Mouse (Mus musculus) midbrain, embryonic 13.5 days (tissue): ENCODE results near the gene Erbb2. TPM values are rescaled to one million over a fixed set of nuclear protein-coding genes. Genes with fewer than 3 reads are reported as not detected.

Source experiments
- ATAC-seq: fragments of 200-750 bp; cut with Nextera tagmentation; 2 replicates; pipeline ENCODE4 v1.8.0; 2017; ENCODE audit warnings: mild to moderate bottlenecking, moderate TSS enrichment, moderate library complexity
- H3K27ac ChIP-seq: fragments of 300-500 bp; sonication (generic); 2 replicates; pipeline ENCODE4 v1.5.1; 2015; ENCODE audit warnings: inconsistent platforms, mild to moderate bottlenecking, moderate library complexity
- H3K27me3 ChIP-seq: fragments of 300-500 bp; sonication (generic); 2 replicates; pipeline ENCODE4 v1.6.1; 2015; ENCODE audit warnings: mild to moderate bottlenecking, inconsistent platforms
- H3K36me3 ChIP-seq: fragments of 300-500 bp; sonication (generic); 2 replicates; pipeline ENCODE4 v1.6.1; 2015; ENCODE audit warnings: mild to moderate bottlenecking, inconsistent platforms
- H3K4me1 ChIP-seq: fragments of 300-500 bp; sonication (generic); replicated peaks from 2 replicates; pipeline ENCODE4 v1.6.1; 2015; ENCODE audit warnings: inconsistent platforms
- H3K4me2 ChIP-seq: fragments of 300-500 bp; sonication (generic); replicated peaks from 2 replicates; pipeline ENCODE4 v1.6.1; 2015; ENCODE audit warnings: moderate library complexity, mild to moderate bottlenecking, inconsistent platforms
- H3K4me3 ChIP-seq: fragments of 300-500 bp; sonication (generic); replicated peaks from 2 replicates; pipeline ENCODE4 v1.5.1; 2015; ENCODE audit warnings: mild to moderate bottlenecking, inconsistent platforms
- H3K9ac ChIP-seq: fragments of 300-500 bp; sonication (generic); replicated peaks from 2 replicates; pipeline ENCODE4 v1.6.1; 2015; ENCODE audit warnings: mild to moderate bottlenecking, inconsistent platforms
- H3K9me3 ChIP-seq: fragments of 300-500 bp; sonication (generic); 2 replicates; pipeline ENCODE4 v1.6.1; 2016; ENCODE audit warnings: mild to moderate bottlenecking, inconsistent platforms
- WGBS: fragments of 180-500 bp; shearing (Covaris S2); methylation state at CpG from one replicate; pipeline ENCODE4 v1.1.7; 2015; 5-methylcytosine and 5-hydroxymethylcytosine counted together
- polyA plus RNA-seq: library from polyadenylated mRNA; unstranded; fragments of >200 nt; fragmentation: Nextera tagmentation; extraction: Ambion mirVana; gene quantifications from 2 replicates; pipeline ENCODE4 v1.2.1, GENCODE M21; 2015

Erbb2 gene
- polyA plus RNA-seq, 1 experiment from 2014 or later, result 7.6 TPM

DNA sequence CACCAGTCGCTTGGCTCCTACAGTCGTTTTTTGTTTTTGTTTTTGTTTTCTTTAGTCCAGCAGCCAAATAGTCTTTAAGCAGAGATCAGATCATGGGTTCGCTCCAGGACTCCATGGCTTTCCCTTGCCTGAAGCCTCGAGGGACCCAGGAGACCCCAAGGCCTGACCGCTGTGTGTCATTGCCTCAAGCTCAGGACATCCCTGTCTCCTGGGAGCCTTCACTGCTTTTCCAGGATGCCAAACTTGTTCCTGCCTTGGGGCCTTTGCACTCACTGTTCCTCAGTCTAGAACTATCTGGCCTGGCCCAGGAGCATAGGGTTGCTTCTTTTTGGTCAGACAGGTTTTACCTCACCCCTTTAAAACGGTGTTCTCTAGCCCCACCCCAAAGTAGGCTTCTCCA is 5.6 kb upstream of the Erbb2 start:
- H3K4me3 ChIP-seq, result no peak overlapping the region
- H3K27ac ChIP-seq, result no peak overlapping the region
- peaks cover 30% of the 10 kb centered on the region for H3K27me3 ChIP-seq
- WGBS, result 73% methylated on average over 6 of the region's 6 CpGs
- peaks cover 11% of the 10 kb centered on the region; the same call in 1 of the 2 replicates for H3K4me1 ChIP-seq
- no peak overlapping the region for H3K9ac ChIP-seq
- no peak for ATAC-seq
- H3K9me3 ChIP-seq, result no peaks in the 10 kb centered on the region
- H3K36me3 ChIP-seq, result no peaks in the 10 kb centered on the region
- no peak overlapping the region for H3K4me2 ChIP-seq

DNA sequence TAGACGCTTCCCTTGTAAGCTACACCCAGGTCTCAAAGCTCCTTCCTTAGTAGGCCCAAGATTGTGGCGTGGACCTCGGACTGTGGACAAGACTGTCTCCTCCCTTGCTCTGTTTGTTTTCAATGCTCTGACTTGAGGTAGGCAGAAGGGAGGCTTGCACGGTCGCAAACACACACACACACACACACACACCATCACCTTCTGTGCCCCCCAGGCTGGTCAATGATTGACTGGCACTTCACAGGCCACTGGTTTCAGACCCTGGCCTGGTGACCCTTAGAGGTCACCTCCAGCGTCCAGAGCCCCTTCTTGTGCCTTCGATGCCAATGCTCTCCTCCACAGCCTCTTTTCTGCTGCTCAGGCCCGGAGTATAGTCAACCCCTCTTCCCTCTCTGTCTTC is 3.4 kb upstream of the Erbb2 start:
- Histone ChIP-seq H3K36me3 (no peaks in the 10 kb centered on the region), H3K27me3 (peaks cover 45% of the 10 kb centered on the region), H3K4me2 (peak overlapping the region; percentile 21; the same call in 1 of the 2 replicates), H3K9me3 (no peaks in the 10 kb centered on the region), H3K4me1 (peaks cover 32% of the 10 kb centered on the region), H3K9ac (no peak overlapping the region; the same call in 1 of the 2 replicates), H3K27ac (no peak overlapping the region), H3K4me3 (no peak overlapping the region)
- ATAC-seq, result no peak
- 51% methylated on average over 8 of the region's 8 CpGs for WGBS

DNA sequence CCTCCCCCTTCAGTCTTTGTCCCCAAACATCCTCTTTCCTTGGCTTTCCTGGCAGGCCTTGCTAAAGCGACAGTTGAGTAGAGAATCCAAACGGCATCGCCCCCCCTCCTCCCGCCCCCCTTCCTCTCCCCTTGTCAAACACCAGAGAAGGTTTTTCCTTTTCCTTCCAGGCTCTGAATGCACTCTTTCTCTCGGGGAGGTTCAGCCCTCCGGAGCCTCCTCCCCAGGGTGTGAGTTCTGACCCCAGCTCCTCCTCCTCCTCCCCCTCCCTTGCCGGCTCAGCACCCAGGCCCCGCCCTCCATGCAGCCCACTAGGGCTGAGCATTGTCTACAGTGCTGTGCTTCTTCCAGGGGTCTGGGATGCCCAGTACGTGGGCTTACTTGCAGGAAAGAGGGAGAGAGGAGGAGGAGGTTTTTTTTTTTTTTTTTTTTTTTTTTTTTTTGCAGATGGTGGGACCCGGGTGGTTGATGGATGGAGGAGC is 2.9 kb upstream of the Erbb2 start:
- Histone ChIP-seq H3K4me1 (peaks cover 37% of the 10 kb centered on the region), H3K36me3 (no peaks in the 10 kb centered on the region), H3K27ac (no peak overlapping the region), H3K27me3 (peaks cover 48% of the 10 kb centered on the region), H3K4me3 (no peak overlapping the region), H3K4me2 (peak overlapping the region; percentile 21), H3K9ac (no peak overlapping the region; the same call in 1 of the 2 replicates), H3K9me3 (no peaks in the 10 kb centered on the region)
- 3% methylated on average over 10 of the region's 10 CpGs for WGBS
- ATAC-seq, result peak; percentile 49; the same call in 1 of the 2 replicates

GRCm38 (mm10) chr11:98412797-98413301 is 579 bp downstream of the Erbb2 start:
- 0% methylated on average over 39 of the region's 40 CpGs for WGBS
- peak; percentile 46 for ATAC-seq
- peaks cover 48% of the 10 kb centered on the region for H3K27me3 ChIP-seq

DNA sequence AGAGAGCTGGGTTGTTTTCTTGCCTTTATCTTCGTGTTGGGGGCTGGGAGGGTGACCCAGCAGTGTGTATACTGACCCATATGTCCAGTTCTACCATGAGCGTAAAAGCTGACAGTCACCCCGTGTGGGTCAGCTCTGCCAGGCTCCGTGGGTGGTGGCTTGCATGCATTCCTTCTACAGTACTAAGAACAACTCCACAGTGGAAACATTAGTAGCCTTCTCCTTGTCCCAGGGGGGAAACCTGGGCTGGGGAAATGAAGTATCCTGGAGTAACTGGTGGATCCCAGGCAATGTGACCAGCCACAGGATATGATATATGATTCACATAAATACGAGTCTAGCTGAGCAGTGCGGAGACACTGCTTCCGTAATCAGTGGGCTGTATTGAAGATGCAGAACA is 1.5 kb downstream of the Erbb2 start:
- Histone ChIP-seq H3K4me3 (peak overlapping the region; percentile 66), H3K9me3 (no peaks in the 10 kb centered on the region), H3K27ac (no peak overlapping the region), H3K36me3 (no peaks in the 10 kb centered on the region), H3K4me1 (peaks cover 37% of the 10 kb centered on the region), H3K27me3 (peaks cover 48% of the 10 kb centered on the region), H3K9ac (no peak overlapping the region; the same call in 1 of the 2 replicates), H3K4me2 (peak overlapping the region; percentile 98)
- WGBS, result 35% methylated on average over 7 of the region's 7 CpGs
- ATAC-seq, result no peak

More at GRCm38 (mm10) chr11:98412797-98413301, 579 bp downstream of the Erbb2 start:
- Histone ChIP-seq H3K4me3 (peak overlapping the region; percentile 66), H3K4me1 (peaks cover 37% of the 10 kb centered on the region), H3K36me3 (no peaks in the 10 kb centered on the region), H3K4me2 (peak overlapping the region; percentile 98), H3K9me3 (no peaks in the 10 kb centered on the region), H3K9ac (peak overlapping the region; percentile 78), H3K27ac (peak overlapping the region; percentile 65)

GRCm38 (mm10) chr11:98414162-98414561 is 1.9 kb downstream of the Erbb2 start:
- WGBS, result 22% methylated on average over 2 of the region's 2 CpGs
- no peak overlapping the region for H3K4me3 ChIP-seq
- no peaks in the 10 kb centered on the region for H3K36me3 ChIP-seq
- peaks cover 32% of the 10 kb centered on the region for H3K4me1 ChIP-seq
- no peak for ATAC-seq
- peak overlapping the region; percentile 98 for H3K4me2 ChIP-seq
- peaks cover 48% of the 10 kb centered on the region for H3K27me3 ChIP-seq
- H3K9me3 ChIP-seq, result no peaks in the 10 kb centered on the region
- no peak overlapping the region; the same call in 1 of the 2 replicates for H3K9ac ChIP-seq
- no peak overlapping the region for H3K27ac ChIP-seq

- H3K4me3 ChIP-seq, result no peak overlapping the region
- H3K27ac ChIP-seq, result no peak overlapping the region
- 81% methylated on average over 1 of the region's 1 CpGs for WGBS
- H3K9ac ChIP-seq, result no peak overlapping the region
- peaks cover 23% of the 10 kb centered on the region for H3K4me1 ChIP-seq
- no peak for ATAC-seq
- no peaks in the 10 kb centered on the region for H3K9me3 ChIP-seq
- H3K36me3 ChIP-seq, result no peaks in the 10 kb centered on the region
- peaks cover 27% of the 10 kb centered on the region for H3K27me3 ChIP-seq
- H3K4me2 ChIP-seq, result no peak overlapping the region
These were observed 4.8 kb downstream of the Erbb2 start for GRCm38 (mm10) chr11:98417074-98417473.

- peaks cover 4% of the 10 kb centered on the region; the same call in 1 of the 2 replicates for H3K36me3 ChIP-seq
- 76% methylated on average over 5 of the region's 6 CpGs for WGBS
These were observed 6.0 kb downstream of the Erbb2 start for GRCm38 (mm10) chr11:98418273-98418672.

GRCm38 (mm10) chr11:98418939-98419547 is 6.8 kb downstream of the Erbb2 start:
- Histone ChIP-seq H3K4me1 (peaks cover 4% of the 10 kb centered on the region), H3K36me3 (peaks cover 4% of the 10 kb centered on the region; the same call in 1 of the 2 replicates), H3K27ac (no peak overlapping the region), H3K27me3 (peaks cover 9% of the 10 kb centered on the region), H3K4me2 (no peak overlapping the region), H3K9ac (no peak overlapping the region), H3K4me3 (no peak overlapping the region), H3K9me3 (no peaks in the 10 kb centered on the region)
- WGBS, result 85% methylated on average over 10 of the region's 10 CpGs
- ATAC-seq, result no peak

More at GRCm38 (mm10) chr11:98418273-98418672, 6.0 kb downstream of the Erbb2 start:
- Histone ChIP-seq H3K27ac (no peak overlapping the region), H3K4me3 (no peak overlapping the region), H3K9me3 (no peaks in the 10 kb centered on the region), H3K4me1 (peaks cover 11% of the 10 kb centered on the region), H3K4me2 (no peak overlapping the region), H3K9ac (no peak overlapping the region), H3K27me3 (peaks cover 16% of the 10 kb centered on the region)
- no peak for ATAC-seq

DNA sequence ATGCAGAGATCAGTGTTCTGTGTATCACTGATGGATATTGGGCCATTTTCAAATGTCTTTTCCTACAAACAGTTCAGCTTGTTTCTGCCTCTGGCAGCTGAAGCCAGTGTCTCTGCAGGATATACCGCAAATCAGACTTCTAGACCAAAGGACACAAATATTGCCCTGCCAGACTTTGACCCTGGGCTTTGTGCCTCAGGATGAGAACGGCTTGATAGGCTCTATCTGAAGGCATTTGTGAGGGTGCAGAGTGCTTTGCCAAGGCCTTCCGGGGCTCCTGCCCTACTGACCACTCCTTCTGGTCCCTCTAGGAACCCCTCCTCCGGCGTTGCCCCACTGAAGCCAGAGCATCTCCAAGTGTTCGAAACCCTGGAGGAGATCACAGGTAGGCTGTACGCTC is 14.3 kb downstream of the Erbb2 start:
- Histone ChIP-seq H3K27me3 (no peaks in the 10 kb centered on the region), H3K4me2 (no peak overlapping the region), H3K4me3 (no peak overlapping the region), H3K27ac (no peak overlapping the region), H3K4me1 (no peaks in the 10 kb centered on the region), H3K9ac (no peak overlapping the region), H3K36me3 (peaks cover 9% of the 10 kb centered on the region; the same call in 1 of the 2 replicates), H3K9me3 (no peaks in the 10 kb centered on the region)
- WGBS, result 94% methylated on average over 7 of the region's 7 CpGs
- ATAC-seq, result no peak

DNA sequence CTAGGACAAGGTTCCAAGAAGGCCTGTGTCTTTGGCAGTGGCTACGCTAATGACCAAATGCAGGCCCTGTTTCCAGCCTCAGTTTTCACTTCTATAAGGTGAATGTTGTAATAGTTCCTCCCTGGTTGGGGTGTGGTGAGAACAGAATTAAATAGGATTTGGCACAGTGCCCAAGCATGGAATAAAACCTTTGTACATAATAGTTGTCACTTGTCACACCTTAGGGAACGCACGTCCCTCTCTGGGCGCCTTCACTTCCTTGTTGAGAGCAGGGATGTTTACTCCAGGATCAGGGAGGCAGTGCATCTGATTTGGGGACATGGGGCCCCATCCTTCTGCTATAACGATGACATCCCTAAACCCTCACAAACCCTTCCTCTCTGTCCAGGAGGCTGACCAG is 16.2 kb downstream of the Erbb2 start:
- H3K4me1 ChIP-seq, result no peaks in the 10 kb centered on the region
- WGBS, result 88% methylated on average over 5 of the region's 5 CpGs
- H3K9me3 ChIP-seq, result no peaks in the 10 kb centered on the region
- no peak overlapping the region for H3K27ac ChIP-seq
- no peaks in the 10 kb centered on the region for H3K27me3 ChIP-seq
- H3K4me3 ChIP-seq, result no peak overlapping the region
- no peak overlapping the region for H3K9ac ChIP-seq
- H3K36me3 ChIP-seq, result 0 out of 2 replicates have a peak, but pooled peaks cover 8% of the 10 kb centered on the region
- no peak overlapping the region for H3K4me2 ChIP-seq
- no peak for ATAC-seq

- H3K9me3 ChIP-seq, result no peaks in the 10 kb centered on the region
- H3K36me3 ChIP-seq, result peaks cover 26% of the 10 kb centered on the region
- H3K4me2 ChIP-seq, result no peak overlapping the region
- no peaks in the 10 kb centered on the region for H3K27me3 ChIP-seq
- no peak for ATAC-seq
- no peak overlapping the region for H3K4me3 ChIP-seq
- WGBS, result 76% methylated on average over 9 of the region's 9 CpGs
- no peak overlapping the region for H3K27ac ChIP-seq
- H3K9ac ChIP-seq, result no peak overlapping the region
- H3K4me1 ChIP-seq, result no peaks in the 10 kb centered on the region
These were observed 19.7 kb downstream of the Erbb2 start for GRCm38 (mm10) chr11:98431743-98432502.
